Mouse (Mus musculus) intestine, embryonic 15.5 days (tissue): ENCODE measurements around the gene Teddm3. TPM values are rescaled to one million over a fixed set of nuclear protein-coding genes. Genes with fewer than 3 reads are reported as not detected.
"Not testable (repeated sequence)": the region's sequence is repeated elsewhere in the genome, so short reads cannot be mapped to it uniquely, and the experiment has no call there.

ENCODE experiments used
- ATAC-seq: fragments of 200-750 bp; cut with Nextera tagmentation; 2 replicates; pipeline ENCODE4 v1.8.0; 2017; ENCODE audit warnings: moderate TSS enrichment, moderate library complexity
- H3K27ac ChIP-seq: fragments of 300-500 bp; sonication (generic); 2 replicates; pipeline ENCODE4 v1.5.1; 2015; ENCODE audit warnings: mild to moderate bottlenecking, inconsistent platforms
- H3K27me3 ChIP-seq: fragments of 300-500 bp; sonication (generic); replicated peaks from 2 replicates; pipeline ENCODE4 v1.6.1; 2015; ENCODE audit warnings: inconsistent platforms
- H3K36me3 ChIP-seq: fragments of 300-500 bp; sonication (generic); 2 replicates; pipeline ENCODE4 v1.6.1; 2015; ENCODE audit warnings: inconsistent platforms
- H3K4me1 ChIP-seq: fragments of 300-500 bp; sonication (generic); replicated peaks from 2 replicates; pipeline ENCODE4 v1.6.1; 2015; ENCODE audit warnings: inconsistent platforms
- H3K4me2 ChIP-seq: fragments of 300-500 bp; sonication (generic); replicated peaks from 2 replicates; pipeline ENCODE4 v1.6.1; 2015; ENCODE audit warnings: mild to moderate bottlenecking, inconsistent platforms
- H3K4me3 ChIP-seq: fragments of 300-500 bp; sonication (generic); replicated peaks from 2 replicates; pipeline ENCODE4 v1.5.1; 2015; ENCODE audit warnings: inconsistent platforms
- H3K9ac ChIP-seq: fragments of 300-500 bp; sonication (generic); 2 replicates; pipeline ENCODE4 v1.6.1; 2015; ENCODE audit warnings: inconsistent platforms
- H3K9me3 ChIP-seq: fragments of 300-500 bp; sonication (generic); 2 replicates; pipeline ENCODE4 v1.6.1; 2016; ENCODE audit warnings: inconsistent platforms
- WGBS: fragments of 180-500 bp; shearing (Covaris S2); methylation state at CpG from one replicate; pipeline ENCODE4 v1.1.7; 2015; 5-methylcytosine and 5-hydroxymethylcytosine counted together
- polyA plus RNA-seq: library from polyadenylated mRNA; unstranded; fragments of >200 nt; fragmentation: Nextera tagmentation; extraction: Ambion mirVana; gene quantifications from 2 replicates; pipeline ENCODE4 v1.2.1, GENCODE M21; 2015

Gene Teddm3
- polyA plus RNA-seq, 1 experiment from 2014 or later: not detected

DNA sequence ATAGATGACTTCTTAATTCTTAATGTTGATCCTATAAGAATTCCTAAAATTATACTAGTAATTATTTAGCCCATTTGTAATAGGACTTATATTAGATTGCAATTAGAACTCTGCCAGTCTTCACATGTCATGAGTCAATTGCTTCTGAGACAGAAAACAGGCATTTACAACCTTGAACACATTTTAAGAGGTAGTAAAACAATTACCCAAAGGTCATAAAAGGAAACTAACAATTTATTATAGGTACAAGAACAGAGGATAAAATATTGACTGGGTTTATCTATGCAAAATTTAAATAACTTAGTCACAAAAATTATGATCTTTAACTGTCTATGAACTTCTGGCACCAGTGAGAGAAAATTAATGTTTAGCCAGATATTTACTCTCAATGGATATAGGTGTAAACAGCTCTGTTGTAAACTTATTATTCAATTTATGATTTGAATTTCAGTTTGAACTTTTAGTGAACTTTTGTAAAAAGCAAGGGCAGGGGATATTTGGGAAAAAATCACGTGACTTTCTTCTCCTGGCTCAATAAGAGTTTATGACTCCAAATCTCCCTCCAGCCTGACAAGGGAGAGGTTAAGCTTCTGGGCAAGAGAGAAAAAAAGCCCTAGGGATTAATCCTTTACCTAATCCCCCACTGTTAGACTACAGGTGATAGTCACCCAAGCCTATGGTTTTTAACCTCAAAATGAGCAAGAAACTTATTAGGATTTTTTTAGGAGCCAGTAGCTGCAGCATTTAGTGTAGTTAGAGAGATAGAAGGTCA is 17.3 kb downstream of the Teddm3 start:
- H3K4me1 ChIP-seq: no peaks in the 10 kb centered on the region
- no peak overlapping the region for H3K4me3 ChIP-seq
- H3K27me3 ChIP-seq: no peaks in the 10 kb centered on the region
- WGBS: 16% methylated on average over 1 of the region's 1 CpGs
- H3K27ac ChIP-seq: no peak overlapping the region
- ATAC-seq: peak; percentile 82
- no peaks in the 10 kb centered on the region for H3K36me3 ChIP-seq
- H3K4me2 ChIP-seq: no peak overlapping the region
- no peaks in the 10 kb centered on the region for H3K9me3 ChIP-seq
- no peak overlapping the region for H3K9ac ChIP-seq

GRCm38 (mm10) chr16:21127666-21128065 is 26.1 kb downstream of the Teddm3 start:
- H3K9me3 ChIP-seq, H3K4me3 ChIP-seq, H3K27me3 ChIP-seq, H3K4me2 ChIP-seq, H3K4me1 ChIP-seq, H3K27ac ChIP-seq, H3K9ac ChIP-seq, ATAC-seq, H3K36me3 ChIP-seq: not testable (repeated sequence)
- 77% methylated on average over 3 of the region's 3 CpGs for WGBS

GRCm38 (mm10) chr16:21122776-21123175 is 31.0 kb downstream of the Teddm3 start:
- H3K4me3 ChIP-seq, H3K9ac ChIP-seq, H3K4me2 ChIP-seq, ATAC-seq, H3K9me3 ChIP-seq, H3K4me1 ChIP-seq, H3K36me3 ChIP-seq, H3K27ac ChIP-seq, H3K27me3 ChIP-seq: not testable (repeated sequence)
- 76% methylated on average over 2 of the region's 2 CpGs for WGBS

- Histone ChIP-seq H3K4me1 (no peaks in the 10 kb centered on the region), H3K27ac (no peak overlapping the region), H3K36me3 (no peaks in the 10 kb centered on the region), H3K27me3 (no peaks in the 10 kb centered on the region), H3K9me3 (no peaks in the 10 kb centered on the region; the same call in 1 of the 2 replicates), H3K4me2 (no peak overlapping the region), H3K9ac (no peak overlapping the region), H3K4me3 (no peak overlapping the region)
- WGBS: 55% methylated on average over 5 of the region's 5 CpGs
- ATAC-seq: no peak
Measured at GRCm38 (mm10) chr16:21116078-21116477, 37.7 kb downstream of the Teddm3 start.

GRCm38 (mm10) chr16:21109473-21109872 is 44.3 kb downstream of the Teddm3 start:
- H3K4me1 ChIP-seq: no peaks in the 10 kb centered on the region
- no peaks in the 10 kb centered on the region for H3K9me3 ChIP-seq
- H3K4me2 ChIP-seq: no peak overlapping the region
- H3K27ac ChIP-seq: no peak overlapping the region
- H3K9ac ChIP-seq: no peak overlapping the region
- no peaks in the 10 kb centered on the region for H3K36me3 ChIP-seq
- H3K27me3 ChIP-seq: no peaks in the 10 kb centered on the region
- H3K4me3 ChIP-seq: no peak overlapping the region
- WGBS: 81% methylated on average over 1 of the region's 1 CpGs
- no peak for ATAC-seq

Other genes starting within 250 kb of the Teddm3 start
- gene Ephb3, start 50.8 kb upstream of the Teddm3 start, polyA plus RNA-seq: 11.9 and 12.3 TPM in 2 replicates